ENCODE assay signal across 18 mouse cellular contexts in genomic region chr7:114074595-114074994, GRCm38 (mm10). TPM values are rescaled to one million over a fixed set of nuclear protein-coding genes. Genes with fewer than 3 reads are reported as not detected.
DNase-seq lines count a peak whose midpoint lies in the region; ATAC-seq lines count a peak whose summit lies in the region.
"Had no signal": no experiment of that assay in that cellular context is flagged by ENCODE, and none has a peak within 500 bp of the region (broad histone marks: within the 10 kb centered on the region; RNA-seq: fewer than 3 reads in every experiment).

No protein-coding gene starts in this region.

- 67% methylated on average over 2 of the region's 2 CpGs for WGBS in liver, embryonic 12.5 days (ENCODE audit: insufficient replicate concordance)
- WGBS in intestine, embryonic 16.5 days = 68% methylated on average over 2 of the region's 2 CpGs
- WGBS in liver, embryonic 15.5 days (ENCODE audit: insufficient replicate concordance) = 55% methylated on average over 2 of the region's 2 CpGs
- WGBS in limb, embryonic 10.5 days = 93% methylated on average over 2 of the region's 2 CpGs

- no peak overlapping the region for H3K4me3 ChIP-seq in liver, embryonic 12.5 days
- H3K4me3 ChIP-seq in intestine, embryonic 16.5 days (ENCODE audit: low read length) = no peak overlapping the region
- no peak overlapping the region for H3K4me3 ChIP-seq in liver, embryonic 15.5 days (replicated peaks)
- no peak overlapping the region for H3K4me3 ChIP-seq in limb, embryonic 10.5 days
- H3K4me3 ChIP-seq: embryonic facial prominence, embryonic 12.5 days; forebrain, embryonic 15.5 days; heart, embryonic 13.5 days had no signal

- H3K9ac ChIP-seq in liver, embryonic 12.5 days = no peak overlapping the region
- no peak overlapping the region for H3K9ac ChIP-seq in intestine, embryonic 16.5 days (ENCODE audit: low read depth, low read length)
- H3K9ac ChIP-seq in liver, embryonic 15.5 days = no peak overlapping the region
- H3K9ac ChIP-seq: embryonic facial prominence, embryonic 12.5 days; forebrain, embryonic 15.5 days; heart, embryonic 13.5 days had no signal

- no peaks in the 10 kb centered on the region for H3K36me3 ChIP-seq in liver, embryonic 12.5 days
- H3K36me3 ChIP-seq in intestine, embryonic 16.5 days (ENCODE audit: control insufficient read depth, insufficient read depth, low read length) = no peaks in the 10 kb centered on the region
- no peaks in the 10 kb centered on the region for H3K36me3 ChIP-seq in liver, embryonic 15.5 days (replicated peaks)
- no peaks in the 10 kb centered on the region for H3K36me3 ChIP-seq in limb, embryonic 10.5 days
- H3K36me3 ChIP-seq: embryonic facial prominence, embryonic 12.5 days; forebrain, embryonic 15.5 days had no signal

- H3K9me3 ChIP-seq in liver, embryonic 12.5 days (replicated peaks) = no peaks in the 10 kb centered on the region
- no peaks in the 10 kb centered on the region for H3K9me3 ChIP-seq in intestine, embryonic 16.5 days (ENCODE audit: control insufficient read depth, low read length)
- H3K9me3 ChIP-seq in liver, embryonic 15.5 days (replicated peaks) = no peaks in the 10 kb centered on the region
- H3K9me3 ChIP-seq in limb, embryonic 10.5 days (replicated peaks) = no peaks in the 10 kb centered on the region
- H3K9me3 ChIP-seq: embryonic facial prominence, embryonic 12.5 days; forebrain, embryonic 15.5 days; heart, embryonic 13.5 days had no signal

- peaks cover 19% of the 10 kb centered on the region for H3K4me1 ChIP-seq in liver, embryonic 12.5 days
- peaks cover 27% of the 10 kb centered on the region for H3K4me1 ChIP-seq in intestine, embryonic 16.5 days (ENCODE audit: control insufficient read depth, insufficient read depth, low read length)
- peaks cover 19% of the 10 kb centered on the region for H3K4me1 ChIP-seq in liver, embryonic 15.5 days (replicated peaks)
- peaks cover 21% of the 10 kb centered on the region for H3K4me1 ChIP-seq in limb, embryonic 10.5 days

- peak; percentile 32 for DNase-seq in liver
- peak; percentile 75 for DNase-seq in yolk sac, embryonic 10.5 days (ENCODE audit: low spot score)
- DNase-seq in limb, embryonic 10.5 days (ENCODE audit: low spot score) = no peak
- no peak for DNase-seq in layer of hippocampus, postnatal 10 days (ENCODE audit: low spot score in 2 of 2)
- DNase-seq: adrenal gland, adult 8-10 months; cerebellum, adult 11 months; cerebellum, adult 8-10 months; cerebellum, postnatal 25 days; gastrocnemius, postnatal 36 days; heart, adult 11 months; heart, postnatal 36 days had no signal

- H3K27ac ChIP-seq in liver, embryonic 12.5 days = no peak overlapping the region; the same call in 1 of the 2 replicates
- H3K27ac ChIP-seq in intestine, embryonic 16.5 days (ENCODE audit: low read length) = peak overlapping the region; percentile 81
- H3K27ac ChIP-seq in liver, embryonic 15.5 days (replicated peaks) = peak overlapping the region; percentile 48; the same call in 1 of the 2 replicates
- no peak overlapping the region for H3K27ac ChIP-seq in limb, embryonic 10.5 days
- H3K27ac ChIP-seq: embryonic facial prominence, embryonic 12.5 days; forebrain, embryonic 15.5 days had no signal

- no peaks in the 10 kb centered on the region for H3K27me3 ChIP-seq in liver, embryonic 12.5 days (replicated peaks)
- no peaks in the 10 kb centered on the region for H3K27me3 ChIP-seq in intestine, embryonic 16.5 days (replicated peaks; ENCODE audit: control insufficient read depth, insufficient read depth, low read length)
- no peaks in the 10 kb centered on the region for H3K27me3 ChIP-seq in liver, embryonic 15.5 days
- no peaks in the 10 kb centered on the region for H3K27me3 ChIP-seq in limb, embryonic 10.5 days (ENCODE audit: low read depth, poor library complexity, severe bottlenecking)
- H3K27me3 ChIP-seq: CH12.LX; embryonic facial prominence, embryonic 12.5 days; forebrain, embryonic 15.5 days; heart, embryonic 13.5 days had no signal

- ATAC-seq in liver, embryonic 12.5 days = no peak
- peak; percentile 77 for ATAC-seq in intestine, embryonic 16.5 days
- peak; percentile 70 for ATAC-seq in liver, embryonic 15.5 days (ENCODE audit: insufficient read depth)
- ATAC-seq: forebrain, embryonic 15.5 days had no signal

- H3K4me2 ChIP-seq in liver, embryonic 12.5 days = no peak overlapping the region
- no peak overlapping the region for H3K4me2 ChIP-seq in intestine, embryonic 16.5 days (ENCODE audit: low read depth, low read length)
- no peak overlapping the region for H3K4me2 ChIP-seq in liver, embryonic 15.5 days
- H3K4me2 ChIP-seq: embryonic facial prominence, embryonic 12.5 days; forebrain, embryonic 15.5 days; heart, embryonic 13.5 days had no signal

RNA-seq across cellular contexts. Expression of gene Rras2, which starts 43.0 kb away (rescaled TPM):
- 13.7 and 14.5 TPM in 2 replicates for polyA plus RNA-seq in liver, embryonic 12.5 days (2016; fragmentation: Nextera tagmentation; extraction: Ambion mirVana)
- 20.6 and 21.2 TPM in 2 replicates for polyA plus RNA-seq in intestine, embryonic 16.5 days (2015; fragmentation: Nextera tagmentation; extraction: Ambion mirVana)
- 6.7 and 7.3 TPM in 2 replicates for polyA plus RNA-seq in liver, embryonic 15.5 days (2015; fragmentation: Nextera tagmentation; extraction: Ambion mirVana)
- polyA plus RNA-seq in limb, embryonic 10.5 days (2016; fragmentation: Nextera tagmentation; extraction: Ambion mirVana) = 22.3 and 26.2 TPM in 2 replicates
- total RNA-seq in layer of hippocampus, postnatal 10 days (2021) = 10 to 100 TPM; 65.5 to 70.8 TPM

Comparison
In these comparisons a context has a peak if more than half of its experiments do, and no peak if none do; other contexts are left out.
1. H3K27ac ChIP-seq: peak in intestine, embryonic 16.5 days (single experiment) and liver, embryonic 15.5 days (single experiment); none in liver, embryonic 12.5 days (single experiment) and limb, embryonic 10.5 days (single experiment).
2. DNase-seq: peak in liver (single experiment) and yolk sac, embryonic 10.5 days (single experiment); none in limb, embryonic 10.5 days (single experiment) and layer of hippocampus, postnatal 10 days (0 of 2).